Mouse (Mus musculus): ENCODE measurements around the gene Kcnip1. TPM values are rescaled to one million over a fixed set of nuclear protein-coding genes. Genes with fewer than 3 reads are reported as not detected.

Kcnip1 gene
- total RNA-seq, 2 experiments from 2014 or later: 28.4 to 31.4 TPM

DNA sequence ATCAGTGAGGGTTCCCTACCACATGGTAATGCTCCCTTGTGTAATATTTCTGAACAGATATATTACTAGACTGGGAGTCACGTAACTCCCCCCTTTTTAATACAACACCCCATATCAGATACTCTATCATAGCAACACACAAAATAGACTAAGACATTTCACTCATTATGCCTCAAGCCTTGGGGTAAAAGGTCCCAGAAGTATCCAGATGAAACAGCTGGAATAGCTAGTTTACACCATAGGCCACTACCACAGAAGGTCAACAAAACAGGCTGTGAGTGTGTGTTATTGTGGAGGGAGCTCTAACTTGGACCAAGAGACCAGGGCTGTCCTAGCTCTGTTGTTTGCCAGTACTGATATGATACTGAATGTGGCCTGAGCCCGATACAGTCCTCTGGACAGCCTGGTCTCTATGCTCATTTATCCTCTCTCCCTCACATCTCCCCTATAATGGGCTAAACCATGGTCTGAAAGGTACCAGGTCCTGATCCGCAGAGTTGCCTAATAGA is 247.1 kb downstream of the Kcnip1 start:
- intact Hi-C loops (cut with DNase I): loop anchor here (5.0 kb wide), 1 partner anchor 46 kb away; no protein-coding TSS in a partner anchor
- DNase-seq (ENCODE audit: low spot score in 2 of 2): no peak

DNA sequence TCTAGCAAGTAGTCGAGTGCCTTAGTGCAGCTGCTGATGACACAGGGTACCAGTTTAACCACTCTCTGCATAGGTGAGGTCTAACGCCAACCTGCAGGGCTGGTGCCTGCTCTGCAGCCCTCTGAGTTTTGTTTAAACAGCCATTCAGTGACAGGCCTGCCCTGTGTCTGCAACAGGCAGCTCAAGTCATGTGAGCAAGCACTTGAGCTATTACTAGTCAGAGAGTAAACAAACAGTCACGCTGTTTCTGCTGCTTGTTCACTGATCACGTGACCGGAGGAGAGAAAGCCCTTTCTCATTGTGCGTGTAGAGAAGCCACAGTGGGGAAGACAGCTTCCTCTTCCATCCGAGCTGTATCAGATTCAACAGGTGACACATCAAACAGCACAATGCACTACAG is 248.5 kb downstream of the Kcnip1 start:
- no peak for DNase-seq (ENCODE audit: low spot score in 2 of 2)
- intact Hi-C loops (cut with DNase I): no loop called here

DNA sequence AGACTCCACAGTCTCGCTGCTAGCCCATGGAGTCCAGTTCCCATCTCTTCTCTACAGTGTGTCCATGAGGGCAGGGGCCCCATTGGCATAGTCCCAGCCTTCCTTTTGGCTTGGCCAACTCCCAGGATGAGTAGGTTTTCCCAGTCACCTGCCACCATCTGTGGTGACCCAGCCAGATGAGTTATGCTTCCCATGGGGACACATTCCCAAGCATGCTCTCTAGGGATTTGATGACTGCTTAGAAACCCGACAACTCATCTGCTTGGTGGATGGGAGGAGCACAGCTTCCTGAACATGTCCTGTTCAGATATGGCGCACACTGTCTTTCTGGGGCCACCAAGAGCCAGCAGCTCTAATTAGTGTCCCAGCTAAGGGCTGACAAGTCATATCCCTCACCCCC is 252.8 kb downstream of the Kcnip1 start:
- intact Hi-C loops (cut with DNase I): no loop called here
- DNase-seq (ENCODE audit: low spot score in 2 of 2): no peak

DNA sequence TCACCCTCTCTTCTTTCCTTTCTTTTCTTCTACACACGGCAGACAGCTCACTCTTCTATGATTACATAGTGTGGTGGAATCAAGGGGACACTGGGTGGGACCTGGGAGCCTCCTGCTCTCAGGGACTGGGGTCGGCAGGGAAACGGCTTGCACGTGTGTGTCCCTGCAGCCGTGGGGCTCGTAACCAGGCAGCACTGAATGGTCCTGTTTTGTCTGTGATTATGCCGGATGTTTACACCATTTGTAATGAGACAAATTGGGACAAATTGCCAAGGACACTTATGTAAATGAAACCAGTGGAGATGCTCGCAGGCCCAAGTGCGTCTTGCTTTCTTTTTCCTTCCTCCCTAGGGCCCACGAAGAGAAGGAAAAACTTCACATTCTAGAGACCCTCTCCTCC is 256.5 kb downstream of the Kcnip1 start:
- DNase-seq (ENCODE audit: low spot score in 2 of 2): no peak
- intact Hi-C loops (cut with DNase I): loop anchor here (10.0 kb wide), 1 partner anchor 268 kb away; no protein-coding TSS in a partner anchor

DNA sequence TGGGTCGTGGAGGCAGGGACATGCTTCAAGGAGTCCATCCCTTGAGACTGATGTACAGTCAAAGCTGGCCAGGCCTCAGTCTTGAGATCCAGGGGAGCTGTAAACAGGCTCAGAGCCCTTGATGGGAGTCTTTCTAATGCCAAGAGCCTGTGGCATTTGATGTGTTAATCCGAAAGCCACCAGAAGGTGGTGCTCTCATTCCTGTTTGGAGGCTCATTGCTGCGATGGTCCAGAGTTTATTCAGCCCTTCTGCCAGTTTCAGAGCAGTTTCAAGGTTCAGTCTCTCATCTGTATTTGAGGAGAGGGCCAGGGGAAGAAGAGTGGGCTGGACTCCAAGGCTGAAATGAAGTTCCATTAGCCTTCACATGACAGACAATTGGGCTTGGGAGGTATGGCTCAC is 259.7 kb downstream of the Kcnip1 start:
- intact Hi-C loops (cut with DNase I): loop anchor here (1.0 to 10.0 kb wide), 3 partner anchors 109 to 272 kb away; no protein-coding TSS in a partner anchor
- peak; percentile 65 to 73 for DNase-seq (ENCODE audit: low spot score in 2 of 2)

DNA sequence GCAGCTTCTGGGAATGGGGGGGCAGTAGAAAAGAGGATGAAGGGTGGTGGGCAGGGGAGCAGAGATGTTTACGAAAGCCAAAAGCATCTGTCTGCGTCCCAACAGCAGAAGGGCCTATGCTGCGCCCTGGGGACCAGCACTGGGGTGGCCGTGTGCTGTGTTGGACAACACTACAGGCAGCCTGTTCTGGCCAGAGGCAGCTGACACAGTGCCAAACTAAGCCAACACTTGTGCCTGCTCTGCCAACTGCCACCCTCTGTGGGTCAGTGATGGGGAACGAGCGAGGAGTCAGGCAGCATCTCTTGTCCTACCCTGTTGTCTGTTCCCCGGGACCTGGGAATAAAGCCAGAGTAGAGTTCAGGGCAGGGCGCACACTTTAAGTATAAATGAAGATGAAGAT is 260.6 kb downstream of the Kcnip1 start:
- no peak for DNase-seq (ENCODE audit: low spot score in 2 of 2)
- intact Hi-C loops (cut with DNase I): loop anchor here (5.0 to 10.0 kb wide), 2 partner anchors 110 to 272 kb away; no protein-coding TSS in a partner anchor

DNA sequence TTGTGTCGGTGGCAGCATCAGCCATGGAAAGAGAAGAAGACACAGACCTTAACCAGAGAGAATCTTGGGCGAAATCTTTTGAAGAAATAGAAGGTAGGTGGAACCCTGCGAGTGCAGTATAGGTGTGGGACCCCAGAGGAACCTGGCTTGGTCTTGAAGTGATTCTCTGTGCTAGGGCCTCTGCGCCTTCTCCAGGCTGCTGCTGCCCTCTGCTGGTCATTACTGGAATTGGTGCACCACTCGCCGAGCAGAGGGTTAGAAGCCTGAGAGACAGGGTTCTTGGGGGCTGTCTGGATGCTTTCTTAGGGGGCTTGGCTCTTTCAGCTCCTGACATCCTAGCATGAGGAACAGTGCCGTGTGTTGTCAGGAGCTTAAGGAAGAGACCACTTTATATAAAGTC is 271.7 kb downstream of the Kcnip1 start:
- DNase-seq (ENCODE audit: low spot score in 2 of 2): peak; percentile 52 to 70
- intact Hi-C loops (cut with DNase I): loop anchor here (2.0 to 5.0 kb wide), 3 partner anchors 104 to 544 kb away; no protein-coding TSS in a partner anchor

DNA sequence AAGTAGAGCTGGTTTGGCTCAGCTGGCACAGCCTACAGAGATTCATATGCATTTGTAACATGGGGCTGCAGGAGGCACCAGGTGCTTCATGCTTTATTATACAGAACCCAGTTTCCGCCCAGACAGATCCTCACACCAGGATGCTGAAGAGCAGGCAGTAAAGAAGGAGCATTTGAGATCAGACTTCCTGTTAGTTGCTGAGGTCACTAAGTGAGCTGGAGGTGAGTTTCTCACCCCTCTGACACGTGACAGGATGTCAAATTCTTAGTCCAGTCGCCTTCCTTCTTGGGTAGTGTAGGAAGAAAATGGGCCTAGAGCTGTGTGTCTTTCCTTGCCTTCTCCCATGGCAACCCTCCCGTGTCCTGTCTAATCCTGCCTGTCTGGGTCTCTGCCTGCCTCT is 286.2 kb downstream of the Kcnip1 start:
- intact Hi-C loops (cut with DNase I): no loop called here
- DNase-seq (ENCODE audit: low spot score in 2 of 2): no peak

DNA sequence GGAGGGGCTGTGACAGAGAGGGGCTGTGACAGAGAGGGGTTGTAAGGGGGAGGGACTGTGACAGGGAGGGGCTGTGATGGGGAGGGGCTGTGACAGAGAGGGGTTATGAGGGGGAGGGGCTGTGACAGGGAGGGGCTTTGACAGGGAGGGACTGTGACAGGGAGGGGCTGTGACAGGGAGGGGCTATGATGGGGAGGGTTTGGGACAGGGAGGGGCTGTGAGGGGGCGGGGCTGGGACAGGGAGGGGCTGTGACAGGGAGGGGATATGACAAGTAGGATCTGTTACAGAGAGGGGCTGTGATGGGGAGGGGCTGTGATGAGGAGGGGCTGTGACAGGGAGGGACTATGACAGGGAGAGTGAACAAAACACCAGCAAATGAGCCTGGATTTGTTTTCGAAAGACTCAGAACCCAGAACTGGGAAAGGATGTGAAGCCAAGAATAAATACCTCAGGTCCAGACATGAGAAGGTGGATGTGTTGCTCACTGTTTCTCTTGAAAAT is 290.9 kb downstream of the Kcnip1 start:
- intact Hi-C loops (cut with DNase I): no loop called here

DNA sequence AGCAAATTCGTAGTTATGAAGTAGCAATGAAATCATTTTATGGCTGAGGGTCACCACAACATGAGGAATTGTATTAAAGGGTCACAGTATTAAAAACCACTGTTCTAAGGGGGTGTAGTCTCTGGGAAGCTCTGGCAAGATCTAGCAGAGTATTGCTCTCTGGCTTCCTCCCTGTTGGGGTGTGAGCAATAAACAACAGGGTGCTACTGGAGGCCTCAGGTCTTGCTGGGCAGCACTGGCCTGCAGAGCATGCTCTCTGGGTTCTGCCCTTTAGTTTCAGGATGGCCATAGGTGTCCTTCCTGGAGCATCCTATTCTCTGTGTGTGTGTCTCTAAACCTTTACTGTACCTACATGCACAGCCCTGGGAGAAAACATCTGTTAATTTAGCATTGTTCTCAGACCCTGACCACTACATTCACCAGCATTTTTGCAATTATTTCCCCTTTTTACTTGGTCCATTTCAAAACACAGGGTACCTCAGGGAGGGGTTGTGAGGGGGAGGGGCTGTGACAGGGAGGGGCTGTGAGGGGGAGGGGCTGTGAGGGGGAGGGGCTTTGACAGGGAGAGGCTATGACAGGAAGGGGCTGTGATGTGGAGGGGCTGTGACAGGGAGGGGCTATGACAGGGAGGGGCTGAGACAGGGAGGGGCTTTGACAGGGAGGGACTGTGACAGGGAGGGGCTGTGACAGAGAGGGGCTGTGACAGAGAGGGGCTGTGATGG is 291.6 kb downstream of the Kcnip1 start:
- no peak for DNase-seq (ENCODE audit: low spot score in 2 of 2)
- intact Hi-C loops (cut with DNase I): no loop called here

More for the DNA sequence above, 290.9 kb downstream of the Kcnip1 start:
- DNase-seq (ENCODE audit: low spot score in 2 of 2): no peak

DNA sequence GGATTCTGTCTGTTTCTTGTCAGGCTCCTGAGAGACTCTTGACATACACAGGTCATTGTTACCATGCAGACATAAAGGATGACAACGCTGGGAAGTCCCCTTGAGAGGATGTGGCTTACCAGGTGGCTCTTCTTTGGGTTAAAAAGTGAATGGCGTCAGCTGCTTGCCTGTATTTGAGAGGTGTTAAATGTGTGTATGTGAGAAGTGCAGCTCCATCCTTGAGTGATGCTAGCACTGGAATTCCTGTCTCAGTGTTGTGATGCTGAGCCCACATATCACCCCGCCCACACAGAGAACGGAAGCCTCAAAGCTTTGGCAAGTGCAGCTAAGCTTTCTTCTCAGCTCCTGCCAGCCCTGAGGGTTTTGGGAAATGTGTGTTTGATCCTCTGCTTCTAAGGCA is 292.2 kb downstream of the Kcnip1 start:
- intact Hi-C loops (cut with DNase I): no loop called here

DNA sequence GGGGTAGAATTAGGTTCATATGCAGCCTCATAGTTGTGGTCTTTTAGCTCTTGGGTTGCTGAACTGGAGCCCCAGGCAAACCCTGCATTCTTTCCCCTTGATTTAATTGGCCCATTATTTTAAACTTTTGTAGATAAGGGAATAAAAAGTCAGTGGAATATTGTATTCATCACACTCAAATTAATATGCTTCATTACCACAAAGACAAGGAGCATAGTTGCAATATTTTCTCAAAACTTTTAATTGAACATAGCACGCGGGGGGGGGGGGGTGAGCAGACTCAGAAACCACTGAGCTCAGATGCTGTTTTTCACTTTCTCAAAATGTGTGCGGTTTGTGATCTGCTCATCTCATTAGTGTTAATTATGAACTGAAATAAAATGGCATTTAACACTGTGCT is 302.8 kb downstream of the Kcnip1 start:
- no peak for DNase-seq (ENCODE audit: low spot score in 2 of 2)
- intact Hi-C loops (cut with DNase I): no loop called here

More for the DNA sequence above, 292.2 kb downstream of the Kcnip1 start:
- DNase-seq (ENCODE audit: low spot score in 2 of 2): peak; percentile 79 to 81

DNA sequence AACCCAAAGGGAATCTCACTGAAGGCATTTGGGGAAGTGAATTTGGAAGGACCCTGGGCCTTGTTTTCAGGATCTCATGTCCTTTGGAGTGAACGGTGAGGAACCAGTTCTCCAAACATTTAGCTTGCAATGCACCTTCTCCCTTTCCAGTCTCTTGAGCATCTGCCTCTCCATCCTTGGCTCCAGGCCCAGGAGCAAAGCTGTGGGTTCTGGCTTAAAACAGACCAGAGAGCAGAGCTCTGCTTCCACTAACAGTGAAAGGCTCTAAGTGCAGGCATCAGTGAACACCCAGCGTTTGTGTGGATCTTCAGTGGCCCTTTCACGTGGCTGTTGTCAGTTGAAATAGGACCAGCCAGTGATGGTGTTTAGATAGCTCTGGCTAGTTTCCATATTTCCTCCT is 307.0 kb downstream of the Kcnip1 start:
- intact Hi-C loops (cut with DNase I): no loop called here

DNA sequence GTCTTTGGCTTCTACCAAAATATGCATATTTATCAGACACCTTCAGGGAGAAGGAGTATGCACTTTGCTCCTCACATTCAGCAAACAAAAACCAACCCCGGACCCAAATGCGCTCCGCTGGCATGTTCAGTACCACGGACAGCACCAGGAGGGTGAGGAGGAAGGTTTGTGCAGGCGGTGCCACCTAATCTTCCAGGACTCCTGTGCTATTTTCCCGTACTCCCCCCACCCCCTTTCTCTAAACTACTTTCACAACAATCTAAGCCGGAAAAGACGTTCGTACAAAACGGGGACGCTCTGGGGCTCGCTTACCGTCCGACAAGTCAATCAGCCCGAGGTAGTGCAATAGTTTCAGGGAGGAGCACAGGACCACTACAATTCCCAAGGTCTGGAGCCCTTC is 312.8 kb downstream of the Kcnip1 start:
- intact Hi-C loops (cut with DNase I): no loop called here
- DNase-seq (ENCODE audit: low spot score in 2 of 2): no peak

More for the DNA sequence above, 307.0 kb downstream of the Kcnip1 start:
- peak; percentile 43 to 60 for DNase-seq (ENCODE audit: low spot score in 2 of 2)

DNA sequence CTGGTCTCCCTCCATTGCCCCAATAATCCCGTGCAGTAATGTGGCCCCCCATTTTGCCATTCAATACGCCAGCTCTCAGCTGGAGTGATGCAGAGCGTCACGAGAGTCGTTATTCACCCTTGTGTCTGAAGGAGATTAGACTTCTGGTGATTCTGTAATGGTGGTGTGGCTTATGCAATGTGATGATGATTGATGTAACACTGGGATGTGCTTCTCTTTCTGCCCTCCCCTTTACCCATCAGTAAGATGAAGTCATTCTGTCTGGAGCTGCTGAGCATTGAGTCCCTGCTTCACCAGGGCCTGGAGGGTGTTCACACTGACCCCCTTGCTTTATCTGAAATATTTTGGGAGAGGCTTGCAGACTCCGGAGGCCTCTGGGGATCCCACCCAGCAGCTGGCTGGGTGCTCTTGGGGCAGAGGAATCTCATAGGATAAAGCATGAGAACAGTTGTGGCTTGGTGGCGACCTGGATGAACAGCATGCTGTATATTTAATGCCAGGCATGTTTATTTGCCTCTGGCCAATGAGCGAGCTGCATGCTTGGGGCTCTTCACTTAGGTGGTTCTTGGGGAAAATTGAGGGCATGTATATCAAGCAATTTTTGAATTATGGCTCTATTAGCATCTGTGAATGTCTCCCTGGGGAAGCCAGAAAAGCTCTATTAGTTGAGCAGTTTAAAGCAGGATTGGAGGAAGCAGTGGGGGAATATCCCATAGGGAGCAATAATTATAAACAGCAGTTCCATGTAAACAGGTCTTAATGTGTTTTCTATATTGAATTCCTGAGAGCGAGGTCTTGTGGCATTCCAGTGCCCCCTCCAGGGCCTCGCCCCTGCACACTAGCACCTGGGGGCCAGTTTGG is 322.6 kb downstream of the Kcnip1 start:
- DNase-seq (ENCODE audit: low spot score in 2 of 2): no peak
- intact Hi-C loops (cut with DNase I): no loop called here

DNA sequence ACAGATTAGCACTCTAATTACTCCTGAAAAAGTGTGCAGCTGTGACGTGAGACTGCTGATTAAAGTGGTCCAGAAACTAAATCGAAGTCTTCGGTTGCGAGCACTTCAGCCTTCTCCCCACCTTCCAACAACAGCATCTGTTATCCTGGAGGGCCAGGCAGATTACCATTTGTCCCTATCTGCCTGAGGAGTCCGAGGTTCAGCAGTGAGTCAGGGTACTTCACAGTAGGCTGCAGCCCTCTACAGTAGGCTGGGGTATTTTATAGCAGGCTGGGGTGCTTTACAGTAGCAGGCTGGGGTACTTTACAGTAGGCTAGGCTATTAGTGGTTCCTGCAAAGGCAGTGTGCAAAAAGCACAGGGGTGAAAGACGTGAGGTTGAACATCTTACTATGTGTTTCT is 324.6 kb downstream of the Kcnip1 start:
- intact Hi-C loops (cut with DNase I): no loop called here
- no peak for DNase-seq (ENCODE audit: low spot score in 2 of 2)

DNA sequence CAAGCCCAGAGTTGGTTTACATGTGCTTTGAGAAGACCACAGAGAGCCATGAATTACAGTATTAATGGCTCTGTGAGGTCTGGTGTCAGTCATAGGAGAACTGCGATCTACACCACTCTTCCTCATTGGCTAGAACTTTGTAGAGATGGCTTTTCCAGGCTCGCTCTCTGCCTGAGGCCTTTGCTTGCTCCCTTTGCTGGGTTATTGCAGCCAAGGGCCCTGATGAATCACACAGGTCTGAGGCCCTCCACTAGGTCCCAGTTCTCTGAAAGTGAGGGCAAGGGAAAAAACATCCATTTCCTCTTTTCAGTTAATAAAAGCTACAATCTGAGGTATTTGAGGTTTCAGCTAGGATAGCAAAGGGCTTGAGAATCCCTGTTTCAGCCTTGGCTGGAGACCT is 329.4 kb downstream of the Kcnip1 start:
- intact Hi-C loops (cut with DNase I): no loop called here
- DNase-seq (ENCODE audit: low spot score in 2 of 2): no peak

DNA sequence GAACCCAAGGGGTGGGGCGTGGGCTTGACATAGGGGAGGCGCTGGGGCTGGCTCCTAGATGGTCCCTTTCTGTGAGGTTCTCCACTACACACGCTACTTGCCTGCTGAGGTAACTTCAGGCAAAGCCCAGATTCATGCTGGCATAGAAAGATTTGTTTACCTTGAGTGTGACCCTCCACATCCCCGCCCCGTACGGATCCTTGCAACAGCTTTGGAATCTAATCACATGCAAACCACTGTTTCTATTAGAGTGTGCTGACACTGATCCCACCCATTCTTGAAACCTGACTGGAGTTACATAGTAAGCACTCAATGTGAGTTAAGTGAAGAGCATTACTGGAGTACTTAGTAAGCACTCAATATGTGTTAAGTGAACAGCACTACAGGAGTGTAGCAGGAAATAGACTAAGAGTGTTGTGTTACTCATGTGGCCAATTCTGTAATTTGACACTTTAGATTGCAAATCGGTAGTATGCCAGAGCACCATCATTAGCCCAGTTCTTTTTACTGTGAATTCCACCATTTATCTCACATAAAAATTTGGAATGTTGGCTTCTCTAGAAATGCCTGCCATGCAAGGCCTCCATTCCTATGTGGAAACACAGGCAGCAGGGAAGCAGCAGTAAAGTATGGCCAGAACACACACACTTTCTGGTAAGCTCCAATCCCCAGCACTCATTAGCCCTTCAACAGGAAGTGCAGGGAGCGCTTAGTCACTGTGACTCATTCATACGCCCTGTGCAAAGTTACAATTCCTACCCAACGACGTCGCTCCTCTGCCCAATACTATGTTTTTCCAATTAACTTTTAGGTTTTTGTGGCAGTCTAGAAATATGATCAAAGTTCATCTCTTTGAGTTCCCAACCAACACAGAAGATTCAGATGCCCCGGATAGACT is 332.7 kb downstream of the Kcnip1 start:
- no peak for DNase-seq (ENCODE audit: low spot score in 2 of 2)

DNA sequence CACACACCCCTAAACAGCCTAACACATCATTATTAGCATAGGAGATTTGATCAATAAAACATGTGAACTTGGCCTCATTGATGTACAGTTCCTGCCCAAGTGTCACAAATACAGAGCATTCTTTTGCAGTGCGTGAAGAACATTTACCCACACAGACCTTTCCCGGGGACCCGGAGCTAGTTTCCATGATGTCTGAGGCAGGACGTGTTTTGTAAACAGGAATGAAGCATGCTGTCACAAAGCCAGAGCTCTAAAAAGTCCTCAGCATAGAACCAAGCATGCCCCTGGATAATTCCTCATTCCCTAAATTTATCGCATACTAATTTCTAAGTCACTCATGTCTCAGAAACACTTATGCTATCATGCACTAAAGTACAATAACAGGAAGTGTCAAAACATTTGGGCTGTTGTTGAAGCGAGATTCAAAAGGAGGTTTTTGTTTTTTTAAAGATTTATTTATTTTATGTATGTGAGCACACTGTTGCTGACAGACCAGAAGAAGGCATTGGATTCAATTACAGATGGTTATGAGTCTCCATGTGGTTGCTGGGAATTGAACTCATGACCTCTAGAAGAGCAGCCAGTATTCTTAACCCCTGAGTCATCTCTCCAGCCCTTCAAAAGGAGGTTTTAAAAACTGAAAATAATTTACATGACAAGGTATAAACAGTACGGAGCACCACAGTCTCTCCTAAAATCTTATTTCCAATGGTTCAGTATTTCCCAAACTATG is 336.9 kb downstream of the Kcnip1 start:
- DNase-seq (ENCODE audit: low spot score in 2 of 2): no peak
- intact Hi-C loops (cut with DNase I): no loop called here

More for the DNA sequence above, 332.7 kb downstream of the Kcnip1 start:
- intact Hi-C loops (cut with DNase I): no loop called here

Measured in left cerebral cortex, postnatal 36 days (tissue).